Mouse (Mus musculus): ENCODE data around the gene Thumpd3. TPM values are rescaled to one million over a fixed set of nuclear protein-coding genes. Genes with fewer than 3 reads are reported as not detected.

Thumpd3 gene
- polyA plus RNA-seq, 1 experiment from 2014 or later, result 57.1 TPM

DNA sequence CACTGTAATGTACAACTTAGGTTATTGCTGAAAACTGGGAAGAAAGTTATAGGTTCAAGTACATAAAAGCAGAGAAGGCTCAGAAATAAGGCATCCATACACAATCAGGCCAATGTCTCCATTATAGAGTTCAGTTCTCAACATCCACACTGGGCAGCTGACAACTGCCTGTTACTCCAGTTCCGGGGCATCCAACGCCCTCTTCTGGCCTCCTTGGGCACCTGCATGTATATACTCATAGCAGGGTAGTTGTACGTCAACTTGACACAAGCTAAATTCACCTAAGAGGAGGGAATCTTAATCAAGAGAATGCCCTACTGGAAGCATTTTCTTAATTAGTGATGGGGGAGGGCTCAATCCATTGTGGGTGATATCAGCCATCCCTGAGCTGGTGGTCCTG, 13.9 kb upstream of the Thumpd3 start:
- 78% methylated on average over 3 of the region's 3 CpGs for WGBS
- no peak for ATAC-seq (ENCODE audit: low FRiP score)
- no peaks in the 10 kb centered on the region for H3K9me3 ChIP-seq (ENCODE audit: control insufficient read depth, low read length)

GRCm38 (mm10) chr6:113033185-113033584, 12.8 kb upstream of the Thumpd3 start:
- DNase-seq (ENCODE audit: low spot score, missing footprints) (peak; percentile 62), ATAC-seq (ENCODE audit: low FRiP score) (no peak)
- Histone ChIP-seq H3K4me1 (ENCODE audit: control insufficient read depth, insufficient read depth, low read length) (peaks cover 4% of the 10 kb centered on the region; the same call in 1 of the 2 replicates), H3K27me3 (ENCODE audit: control insufficient read depth, insufficient read depth, low read length) (no peaks in the 10 kb centered on the region), H3K9ac (ENCODE audit: low read length) (no peak overlapping the region), H3K9me3 (ENCODE audit: control insufficient read depth, low read length) (no peaks in the 10 kb centered on the region), H3K4me3 (ENCODE audit: low read depth, low read length) (no peak overlapping the region), H3K27ac (ENCODE audit: low read depth, low read length) (no peak overlapping the region), H3K36me3 (ENCODE audit: control insufficient read depth, insufficient read depth, low read length) (no peaks in the 10 kb centered on the region), H3K4me2 (no peak overlapping the region)
- 92% methylated on average over 2 of the region's 2 CpGs for WGBS

More for the DNA sequence above, 13.9 kb upstream of the Thumpd3 start:
- Histone ChIP-seq H3K36me3 (ENCODE audit: control insufficient read depth, insufficient read depth, low read length) (no peaks in the 10 kb centered on the region), H3K9ac (ENCODE audit: low read length) (no peak overlapping the region), H3K4me3 (ENCODE audit: low read depth, low read length) (no peak overlapping the region), H3K4me2 (no peak overlapping the region), H3K4me1 (ENCODE audit: control insufficient read depth, insufficient read depth, low read length) (peaks cover 2% of the 10 kb centered on the region; the same call in 1 of the 2 replicates), H3K27ac (ENCODE audit: low read depth, low read length) (no peak overlapping the region), H3K27me3 (ENCODE audit: control insufficient read depth, insufficient read depth, low read length) (no peaks in the 10 kb centered on the region)
- peak; percentile 67 for DNase-seq (ENCODE audit: low spot score, missing footprints)

DNA sequence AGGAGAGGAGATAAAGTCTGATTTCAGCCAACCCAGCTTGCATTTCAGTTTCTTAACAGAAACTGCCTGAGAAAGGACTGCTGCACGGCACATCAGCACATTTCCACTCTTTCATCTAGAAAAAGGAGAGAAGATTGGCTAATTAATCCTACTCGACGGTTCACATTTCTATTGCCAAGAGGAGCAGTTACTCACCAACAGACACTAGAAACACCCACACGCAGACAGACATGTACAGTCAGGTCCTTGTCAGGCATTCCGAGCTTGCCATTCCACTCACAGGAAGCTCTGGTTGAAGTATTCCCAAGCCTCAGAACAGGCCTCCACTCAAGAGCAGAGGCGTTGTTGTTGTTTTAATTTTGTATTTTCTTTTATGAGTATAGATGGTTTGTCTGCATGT, 11.6 kb upstream of the Thumpd3 start:
- Histone ChIP-seq H3K27me3 (ENCODE audit: control insufficient read depth, insufficient read depth, low read length) (no peaks in the 10 kb centered on the region), H3K9me3 (ENCODE audit: control insufficient read depth, low read length) (no peaks in the 10 kb centered on the region)

GRCm38 (mm10) chr6:113036463-113037175, 9.4 kb upstream of the Thumpd3 start:
- H3K4me1 ChIP-seq (ENCODE audit: control insufficient read depth, insufficient read depth, low read length), result peaks cover 8% of the 10 kb centered on the region; the same call in 1 of the 2 replicates
- no peak overlapping the region for H3K4me3 ChIP-seq (ENCODE audit: low read depth, low read length)
- no peak overlapping the region for H3K27ac ChIP-seq (ENCODE audit: low read depth, low read length)
- H3K9me3 ChIP-seq (ENCODE audit: control insufficient read depth, low read length), result no peaks in the 10 kb centered on the region
- DNase-seq (ENCODE audit: low spot score, missing footprints) (no peak), ATAC-seq (ENCODE audit: low FRiP score) (no peak)
- no peak overlapping the region for H3K9ac ChIP-seq (ENCODE audit: low read length)
- H3K4me2 ChIP-seq, result no peak overlapping the region
- WGBS, result 78% methylated on average over 4 of the region's 4 CpGs
- no peaks in the 10 kb centered on the region for H3K36me3 ChIP-seq (ENCODE audit: control insufficient read depth, insufficient read depth, low read length)
- no peaks in the 10 kb centered on the region for H3K27me3 ChIP-seq (ENCODE audit: control insufficient read depth, insufficient read depth, low read length)

More for the DNA sequence above, 11.6 kb upstream of the Thumpd3 start:
- Histone ChIP-seq H3K4me2 (no peak overlapping the region), H3K27ac (ENCODE audit: low read depth, low read length) (no peak overlapping the region), H3K4me3 (ENCODE audit: low read depth, low read length) (no peak overlapping the region), H3K4me1 (ENCODE audit: control insufficient read depth, insufficient read depth, low read length) (peaks cover 8% of the 10 kb centered on the region; the same call in 1 of the 2 replicates), H3K36me3 (ENCODE audit: control insufficient read depth, insufficient read depth, low read length) (no peaks in the 10 kb centered on the region), H3K9ac (ENCODE audit: low read length) (no peak overlapping the region)
- DNase-seq (ENCODE audit: low spot score, missing footprints), result peak; percentile 77
- no peak for ATAC-seq (ENCODE audit: low FRiP score)
- 91% methylated on average over 6 of the region's 6 CpGs for WGBS

DNA sequence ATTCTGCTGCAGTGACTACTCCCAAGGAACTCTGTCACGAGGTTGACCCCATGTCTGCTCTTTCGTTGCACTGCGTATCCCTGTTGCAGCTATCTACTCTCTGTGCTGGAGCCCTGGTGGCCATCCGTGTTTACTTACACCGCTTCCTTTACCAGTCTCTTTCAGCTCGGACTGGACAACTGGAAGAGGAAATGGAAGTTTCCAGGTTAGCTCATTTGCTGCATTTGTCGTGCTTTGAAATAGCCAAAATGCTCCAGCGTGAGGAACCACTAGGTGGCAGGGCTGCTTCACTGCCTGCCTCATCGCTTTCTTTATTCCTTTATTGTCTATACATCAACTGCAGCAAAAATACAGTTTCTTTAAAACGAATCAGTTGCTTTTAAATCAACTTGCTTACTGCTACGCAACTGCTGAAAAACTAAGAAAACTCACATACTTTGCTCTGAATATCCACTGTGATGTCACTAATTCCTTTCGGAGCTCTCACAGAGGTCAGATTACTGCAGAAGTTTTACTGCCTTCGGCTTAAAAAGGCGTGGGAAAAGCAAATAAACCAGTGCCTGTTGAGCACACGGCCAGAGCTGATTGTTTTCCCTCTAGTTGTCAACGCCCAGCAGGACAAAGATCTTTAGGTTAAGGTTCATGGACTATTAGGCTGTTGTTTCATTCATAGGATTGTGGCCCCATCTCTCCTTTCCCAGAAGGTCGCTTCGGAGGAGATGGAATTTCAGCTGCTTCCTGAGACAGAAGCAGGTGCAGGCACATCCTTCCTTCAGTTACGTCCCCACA, 7.9 kb upstream of the Thumpd3 start:
- 11% methylated on average over 19 of the region's 19 CpGs for WGBS
- H3K4me3 ChIP-seq (ENCODE audit: low read depth, low read length), result no peak overlapping the region; the same call in 1 of the 2 replicates
- peak overlapping the region; percentile 50 for H3K27ac ChIP-seq (ENCODE audit: low read depth, low read length)

GRCm38 (mm10) chr6:113038735-113039058, 7.3 kb upstream of the Thumpd3 start:
- peak overlapping the region; percentile 28; the same call in 1 of the 2 replicates for H3K9ac ChIP-seq (ENCODE audit: low read length)
- WGBS, result 43% methylated on average over 5 of the region's 5 CpGs
- H3K4me3 ChIP-seq (ENCODE audit: low read depth, low read length), result no peak overlapping the region
- peak overlapping the region; percentile 50 for H3K27ac ChIP-seq (ENCODE audit: low read depth, low read length)
- no peaks in the 10 kb centered on the region for H3K9me3 ChIP-seq (ENCODE audit: control insufficient read depth, low read length)
- DNase-seq (ENCODE audit: low spot score, missing footprints) (no peak), ATAC-seq (ENCODE audit: low FRiP score) (peak; percentile 73)
- peaks cover 8% of the 10 kb centered on the region; the same call in 1 of the 2 replicates for H3K4me1 ChIP-seq (ENCODE audit: control insufficient read depth, insufficient read depth, low read length)
- H3K4me2 ChIP-seq, result peak overlapping the region; percentile 17; the same call in 1 of the 2 replicates
- no peaks in the 10 kb centered on the region for H3K36me3 ChIP-seq (ENCODE audit: control insufficient read depth, insufficient read depth, low read length)
- H3K27me3 ChIP-seq (ENCODE audit: control insufficient read depth, insufficient read depth, low read length), result no peaks in the 10 kb centered on the region

More for the DNA sequence above, 7.9 kb upstream of the Thumpd3 start:
- DNase-seq (ENCODE audit: low spot score, missing footprints) (peak; percentile 96), ATAC-seq (ENCODE audit: low FRiP score) (peak; percentile 82)
- H3K9ac ChIP-seq (ENCODE audit: low read length), result peak overlapping the region; percentile 34; the same call in 1 of the 2 replicates
- peak overlapping the region; percentile 17; the same call in 1 of the 2 replicates for H3K4me2 ChIP-seq
- no peaks in the 10 kb centered on the region for H3K36me3 ChIP-seq (ENCODE audit: control insufficient read depth, insufficient read depth, low read length)
- H3K9me3 ChIP-seq (ENCODE audit: control insufficient read depth, low read length), result no peaks in the 10 kb centered on the region
- no peaks in the 10 kb centered on the region for H3K27me3 ChIP-seq (ENCODE audit: control insufficient read depth, insufficient read depth, low read length)
- H3K4me1 ChIP-seq (ENCODE audit: control insufficient read depth, insufficient read depth, low read length), result peaks cover 8% of the 10 kb centered on the region; the same call in 1 of the 2 replicates

GRCm38 (mm10) chr6:113040319-113040718, 5.7 kb upstream of the Thumpd3 start:
- WGBS, result 90% methylated on average over 2 of the region's 2 CpGs
- Histone ChIP-seq H3K27ac (ENCODE audit: low read depth, low read length) (no peak overlapping the region), H3K27me3 (ENCODE audit: control insufficient read depth, insufficient read depth, low read length) (no peaks in the 10 kb centered on the region), H3K36me3 (ENCODE audit: control insufficient read depth, insufficient read depth, low read length) (no peaks in the 10 kb centered on the region), H3K4me2 (no peak overlapping the region), H3K9me3 (ENCODE audit: control insufficient read depth, low read length) (no peaks in the 10 kb centered on the region), H3K4me1 (ENCODE audit: control insufficient read depth, insufficient read depth, low read length) (peaks cover 12% of the 10 kb centered on the region), H3K4me3 (ENCODE audit: low read depth, low read length) (no peak overlapping the region), H3K9ac (ENCODE audit: low read length) (no peak overlapping the region)
- ATAC-seq (ENCODE audit: low FRiP score), result no peak
- no peak for DNase-seq (ENCODE audit: low spot score, missing footprints)

- Histone ChIP-seq H3K27ac (ENCODE audit: low read depth, low read length) (no peak overlapping the region), H3K9ac (ENCODE audit: low read length) (no peak overlapping the region), H3K4me3 (ENCODE audit: low read depth, low read length) (no peak overlapping the region), H3K4me2 (no peak overlapping the region), H3K36me3 (ENCODE audit: control insufficient read depth, insufficient read depth, low read length) (no peaks in the 10 kb centered on the region), H3K9me3 (ENCODE audit: control insufficient read depth, low read length) (no peaks in the 10 kb centered on the region), H3K27me3 (ENCODE audit: control insufficient read depth, insufficient read depth, low read length) (no peaks in the 10 kb centered on the region), H3K4me1 (ENCODE audit: control insufficient read depth, insufficient read depth, low read length) (peaks cover 14% of the 10 kb centered on the region)
- no peak for DNase-seq (ENCODE audit: low spot score, missing footprints)
- no peak for ATAC-seq (ENCODE audit: low FRiP score)
- 86% methylated on average over 11 of the region's 11 CpGs for WGBS
Measured at GRCm38 (mm10) chr6:113041215-113041990, 4.6 kb upstream of the Thumpd3 start.
